Mouse (Mus musculus): ENCODE data around the gene Vasp. TPM values are rescaled to one million over a fixed set of nuclear protein-coding genes. Genes with fewer than 3 reads are reported as not detected.

Vasp gene
- polyA plus RNA-seq, 1 experiment from 2014 or later: 62.3 TPM

GRCm38 (mm10) chr7:19211996-19212755, 59.4 kb downstream of the Vasp start, which contains the start of gene Gpr4:
TSS of gene Gpr4 (plus strand) at chr7:19212538.
- Histone ChIP-seq H3K36me3 (ENCODE audit: control insufficient read depth, insufficient read depth, low read length) (no peaks in the 10 kb centered on the region; the same call in 1 of the 2 replicates), H3K9ac (ENCODE audit: low read length) (peak within 1 kb of the TSS; percentile 58; the same call in 1 of the 2 replicates), H3K9me3 (ENCODE audit: control insufficient read depth, low read length) (no peaks in the 10 kb centered on the region), H3K4me3 (ENCODE audit: low read depth, low read length) (peak within 1 kb of the TSS; percentile 51), H3K27me3 (ENCODE audit: control insufficient read depth, insufficient read depth, low read length) (no peaks in the 10 kb centered on the region), H3K4me2 (ENCODE audit: low read depth, severe bottlenecking) (peak within 1 kb of the TSS; percentile 66), H3K4me1 (ENCODE audit: control insufficient read depth, insufficient read depth, low read length) (peaks cover 31% of the 10 kb centered on the region), H3K27ac (replicated peaks; ENCODE audit: low read depth, low read length) (0 out of 2 replicates have a peak within 1 kb of the TSS, but pooled peaks have one; percentile 8)
- ATAC-seq (ENCODE audit: insufficient number of reproducible peaks, low FRiP score, low TSS enrichment, low read depth): peak; percentile 75
- DNase-seq (ENCODE audit: low spot score): peak; percentile 77
- WGBS: 3% methylated on average over 20 of the region's 30 CpGs

- H3K4me3 ChIP-seq (ENCODE audit: low read depth, low read length): no peak overlapping the region
- H3K9ac ChIP-seq (ENCODE audit: low read length): no peak overlapping the region
- H3K27ac ChIP-seq (replicated peaks; ENCODE audit: low read depth, low read length): no peak overlapping the region
- ATAC-seq (ENCODE audit: insufficient number of reproducible peaks, low FRiP score, low TSS enrichment, low read depth): no peak
- no peaks in the 10 kb centered on the region for H3K27me3 ChIP-seq (ENCODE audit: control insufficient read depth, insufficient read depth, low read length)
- no peak overlapping the region for H3K4me2 ChIP-seq (ENCODE audit: low read depth, severe bottlenecking)
- no peak for DNase-seq (ENCODE audit: low spot score)
- H3K36me3 ChIP-seq (ENCODE audit: control insufficient read depth, insufficient read depth, low read length): no peaks in the 10 kb centered on the region; the same call in 1 of the 2 replicates
- H3K9me3 ChIP-seq (ENCODE audit: control insufficient read depth, low read length): no peaks in the 10 kb centered on the region
- WGBS: 65% methylated on average over 5 of the region's 5 CpGs
- H3K4me1 ChIP-seq (ENCODE audit: control insufficient read depth, insufficient read depth, low read length): peaks cover 26% of the 10 kb centered on the region
Observed at GRCm38 (mm10) chr7:19211041-19211675, 60.5 kb downstream of the Vasp start.

GRCm38 (mm10) chr7:19210010-19210409, 61.6 kb downstream of the Vasp start:
- DNase-seq (ENCODE audit: low spot score): peak; percentile 44
- WGBS: 94% methylated on average over 5 of the region's 5 CpGs
- Histone ChIP-seq H3K9me3 (ENCODE audit: control insufficient read depth, low read length) (no peaks in the 10 kb centered on the region), H3K36me3 (ENCODE audit: control insufficient read depth, insufficient read depth, low read length) (no peaks in the 10 kb centered on the region; the same call in 1 of the 2 replicates), H3K4me2 (ENCODE audit: low read depth, severe bottlenecking) (no peak overlapping the region; the same call in 1 of the 2 replicates), H3K4me1 (ENCODE audit: control insufficient read depth, insufficient read depth, low read length) (peaks cover 17% of the 10 kb centered on the region; the same call in 1 of the 2 replicates), H3K27ac (replicated peaks; ENCODE audit: low read depth, low read length) (no peak overlapping the region), H3K27me3 (ENCODE audit: control insufficient read depth, insufficient read depth, low read length) (no peaks in the 10 kb centered on the region), H3K4me3 (ENCODE audit: low read depth, low read length) (no peak overlapping the region), H3K9ac (ENCODE audit: low read length) (no peak overlapping the region)
- ATAC-seq (ENCODE audit: insufficient number of reproducible peaks, low FRiP score, low TSS enrichment, low read depth): no peak

GRCm38 (mm10) chr7:19209494-19209893, 62.1 kb downstream of the Vasp start:
- no peaks in the 10 kb centered on the region for H3K9me3 ChIP-seq (ENCODE audit: control insufficient read depth, low read length)
- no peak overlapping the region for H3K9ac ChIP-seq (ENCODE audit: low read length)
- H3K4me2 ChIP-seq (ENCODE audit: low read depth, severe bottlenecking): no peak overlapping the region
- no peaks in the 10 kb centered on the region for H3K27me3 ChIP-seq (ENCODE audit: control insufficient read depth, insufficient read depth, low read length)
- H3K36me3 ChIP-seq (ENCODE audit: control insufficient read depth, insufficient read depth, low read length): no peaks in the 10 kb centered on the region; the same call in 1 of the 2 replicates
- no peak for ATAC-seq (ENCODE audit: insufficient number of reproducible peaks, low FRiP score, low TSS enrichment, low read depth)
- peaks cover 13% of the 10 kb centered on the region; the same call in 1 of the 2 replicates for H3K4me1 ChIP-seq (ENCODE audit: control insufficient read depth, insufficient read depth, low read length)
- no peak for DNase-seq (ENCODE audit: low spot score)
- no peak overlapping the region for H3K4me3 ChIP-seq (ENCODE audit: low read depth, low read length)
- H3K27ac ChIP-seq (replicated peaks; ENCODE audit: low read depth, low read length): no peak overlapping the region
- WGBS: 73% methylated on average over 4 of the region's 4 CpGs

GRCm38 (mm10) chr7:19208944-19209472, 62.6 kb downstream of the Vasp start:
- H3K27me3 ChIP-seq (ENCODE audit: control insufficient read depth, insufficient read depth, low read length): no peaks in the 10 kb centered on the region
- no peaks in the 10 kb centered on the region; the same call in 1 of the 2 replicates for H3K36me3 ChIP-seq (ENCODE audit: control insufficient read depth, insufficient read depth, low read length)
- no peak overlapping the region for H3K4me3 ChIP-seq (ENCODE audit: low read depth, low read length)
- no peaks in the 10 kb centered on the region for H3K9me3 ChIP-seq (ENCODE audit: control insufficient read depth, low read length)
- no peak for ATAC-seq (ENCODE audit: insufficient number of reproducible peaks, low FRiP score, low TSS enrichment, low read depth)
- peak; percentile 60 for DNase-seq (ENCODE audit: low spot score)
- H3K9ac ChIP-seq (ENCODE audit: low read length): no peak overlapping the region
- 54% methylated on average over 7 of the region's 7 CpGs for WGBS
- no peak overlapping the region for H3K27ac ChIP-seq (replicated peaks; ENCODE audit: low read depth, low read length)
- no peak overlapping the region for H3K4me2 ChIP-seq (ENCODE audit: low read depth, severe bottlenecking)
- H3K4me1 ChIP-seq (ENCODE audit: control insufficient read depth, insufficient read depth, low read length): peaks cover 8% of the 10 kb centered on the region; the same call in 1 of the 2 replicates

GRCm38 (mm10) chr7:19208201-19208910, 63.3 kb downstream of the Vasp start:
- H3K4me3 ChIP-seq (ENCODE audit: low read depth, low read length): no peak overlapping the region
- peaks cover 4% of the 10 kb centered on the region; the same call in 1 of the 2 replicates for H3K4me1 ChIP-seq (ENCODE audit: control insufficient read depth, insufficient read depth, low read length)
- DNase-seq (ENCODE audit: low spot score) (no peak), ATAC-seq (ENCODE audit: insufficient number of reproducible peaks, low FRiP score, low TSS enrichment, low read depth) (no peak)
- WGBS: 80% methylated on average over 13 of the region's 13 CpGs
- no peaks in the 10 kb centered on the region for H3K9me3 ChIP-seq (ENCODE audit: control insufficient read depth, low read length)
- no peak overlapping the region for H3K27ac ChIP-seq (replicated peaks; ENCODE audit: low read depth, low read length)
- no peak overlapping the region for H3K9ac ChIP-seq (ENCODE audit: low read length)
- H3K27me3 ChIP-seq (ENCODE audit: control insufficient read depth, insufficient read depth, low read length): no peaks in the 10 kb centered on the region
- no peak overlapping the region for H3K4me2 ChIP-seq (ENCODE audit: low read depth, severe bottlenecking)
- H3K36me3 ChIP-seq (ENCODE audit: control insufficient read depth, insufficient read depth, low read length): no peaks in the 10 kb centered on the region; the same call in 1 of the 2 replicates
